ENCODE assay signal across 8 mouse cellular contexts in genomic region chr5:122285767-122286150, GRCm38 (mm10). TPM values are rescaled to one million over a fixed set of nuclear protein-coding genes. Genes with fewer than 3 reads are reported as not detected.
DNase-seq lines count a peak whose midpoint lies in the region; ATAC-seq and TF ChIP-seq lines count a peak whose summit lies in the region.

No protein-coding gene starts in this region.

- peak overlapping the region; percentile 100 for H3K4me2 ChIP-seq in liver, embryonic 12.5 days
- peak overlapping the region; percentile 83 for H3K4me2 ChIP-seq in stomach, embryonic 16.5 days (ENCODE audit: low read depth, low read length)

- H3K4me1 ChIP-seq in erythroblast, embryonic 14.5 days (ENCODE audit: control insufficient read depth) = peaks cover 56% of the 10 kb centered on the region
- peaks cover 10% of the 10 kb centered on the region for H3K4me1 ChIP-seq in testis, adult 2 months (ENCODE audit: control insufficient read depth, insufficient read depth, low read length)
- H3K4me1 ChIP-seq in liver, embryonic 12.5 days = peaks cover 63% of the 10 kb centered on the region
- H3K4me1 ChIP-seq in stomach, embryonic 16.5 days (ENCODE audit: control insufficient read depth, insufficient read depth, low read length) = peaks cover 26% of the 10 kb centered on the region

- peak overlapping the region; percentile 77 for H3K4me3 ChIP-seq in erythroblast, embryonic 14.5 days (replicated peaks)
- H3K4me3 ChIP-seq in testis, adult 2 months (ENCODE audit: control insufficient read depth, low read depth, low read length) = peak overlapping the region; percentile 90; the same call in 1 of the 2 replicates
- peak overlapping the region; percentile 84 for H3K4me3 ChIP-seq in liver, embryonic 12.5 days
- H3K4me3 ChIP-seq in stomach, embryonic 16.5 days (replicated peaks; ENCODE audit: low read length) = peak overlapping the region; percentile 73

- no peaks in the 10 kb centered on the region for H3K9me3 ChIP-seq in erythroblast, embryonic 14.5 days (ENCODE audit: control insufficient read depth, low read length)
- no peaks in the 10 kb centered on the region for H3K9me3 ChIP-seq in liver, embryonic 12.5 days (replicated peaks)
- H3K9me3 ChIP-seq in stomach, embryonic 16.5 days (replicated peaks; ENCODE audit: control insufficient read depth, low read length) = no peaks in the 10 kb centered on the region

- WGBS in liver, embryonic 12.5 days (ENCODE audit: insufficient replicate concordance) = 45% methylated on average over 7 of the region's 7 CpGs
- 52% methylated on average over 7 of the region's 7 CpGs for WGBS in stomach, embryonic 16.5 days

- peaks cover 30% of the 10 kb centered on the region for H3K36me3 ChIP-seq in erythroblast, embryonic 14.5 days (ENCODE audit: control insufficient read depth)
- H3K36me3 ChIP-seq in testis, adult 2 months (ENCODE audit: control insufficient read depth, insufficient read depth, low read length) = no peaks in the 10 kb centered on the region
- H3K36me3 ChIP-seq in liver, embryonic 12.5 days = peaks cover 28% of the 10 kb centered on the region
- no peaks in the 10 kb centered on the region for H3K36me3 ChIP-seq in stomach, embryonic 16.5 days (ENCODE audit: control insufficient read depth, insufficient read depth, low read length)

- TF ChIP-seq POLR2A in testis, adult 2 months (IDR thresholded peaks at IDR 0.05; ENCODE audit: control insufficient read depth, low read depth, low read length) = no peak

- peak overlapping the region; percentile 94 for H3K9ac ChIP-seq in liver, embryonic 12.5 days
- peak overlapping the region; percentile 94 for H3K9ac ChIP-seq in stomach, embryonic 16.5 days (ENCODE audit: low read length)

- TF ChIP-seq CTCF in testis, adult 2 months (IDR thresholded peaks at IDR 0.05; ENCODE audit: control insufficient read depth, insufficient read depth, insufficient replicate concordance, low read depth, low read length) = no peak

- no peak for DNase-seq in testis, postnatal 10 days (ENCODE audit: low spot score)
- DNase-seq in embryo, embryonic 9.5 days (ENCODE audit: extremely low spot score) = no peak
- no peak for DNase-seq in cerebellum, postnatal 14 days

- peaks cover 18% of the 10 kb centered on the region for H3K27me3 ChIP-seq in erythroblast, embryonic 14.5 days (ENCODE audit: control insufficient read depth)
- H3K27me3 ChIP-seq in testis, adult 2 months (ENCODE audit: control insufficient read depth, insufficient read depth, low read length) = no peaks in the 10 kb centered on the region
- peaks cover 5% of the 10 kb centered on the region for H3K27me3 ChIP-seq in liver, embryonic 12.5 days (replicated peaks)
- H3K27me3 ChIP-seq in stomach, embryonic 16.5 days (ENCODE audit: control insufficient read depth, insufficient read depth, low read length) = no peaks in the 10 kb centered on the region

- no peak for ATAC-seq in erythroblast, adult 5-6 weeks (replicated peaks; ENCODE audit: low FRiP score, poor library complexity, severe bottlenecking)
- ATAC-seq in liver, embryonic 12.5 days = no peak
- ATAC-seq in stomach, embryonic 16.5 days (ENCODE audit: insufficient read depth, low FRiP score) = no peak

- H3K27ac ChIP-seq in testis, adult 2 months (ENCODE audit: control insufficient read depth, insufficient read depth, low read depth, low read length) = no peak overlapping the region
- no peak overlapping the region for H3K27ac ChIP-seq in liver, embryonic 12.5 days
- no peak overlapping the region for H3K27ac ChIP-seq in stomach, embryonic 16.5 days (ENCODE audit: low read length)

RNA-seq across cellular contexts. Expression of gene Pptc7, which starts 1.6 kb away (rescaled TPM):
- 0.08 and 0.12 TPM in 2 replicates for polyA plus RNA-seq in erythroblast, embryonic 14.5 days (2012)
- total RNA-seq in erythroblast, adult 5-6 weeks (2015; ENCODE audit: low replicate concordance) = 2.1 and 2.9 TPM in 2 replicates
- total RNA-seq in erythroblast, adult 5-6 weeks (2017; ENCODE audit: low replicate concordance) = 1.4 and 4.0 TPM in 2 replicates
- 47.8 and 48.0 TPM in 2 replicates for polyA plus RNA-seq in testis, adult 2 months (2012; rRNA removed)
- 6.1 and 6.8 TPM in 2 replicates for polyA plus RNA-seq in liver, embryonic 12.5 days (2016; fragmentation: Nextera tagmentation; extraction: Ambion mirVana)
- 8.0 and 8.3 TPM in 2 replicates for polyA plus RNA-seq in stomach, embryonic 16.5 days (2015; fragmentation: Nextera tagmentation; extraction: Ambion mirVana)

RNA-seq across cellular contexts. Expression of gene Tctn1, which starts 21.5 kb away (rescaled TPM):
- polyA plus RNA-seq in erythroblast, embryonic 14.5 days (2012) = 0.14 and 0.23 TPM in 2 replicates
- total RNA-seq in erythroblast, adult 5-6 weeks (2015; ENCODE audit: low replicate concordance) = 0.42 TPM in 1 of 2 replicates, not detected in the other
- total RNA-seq in erythroblast, adult 5-6 weeks (2017; ENCODE audit: low replicate concordance) = 3.6 and 5.9 TPM in 2 replicates
- 59.8 and 63.3 TPM in 2 replicates for polyA plus RNA-seq in testis, adult 2 months (2012; rRNA removed)
- 1.2 and 1.7 TPM in 2 replicates for polyA plus RNA-seq in liver, embryonic 12.5 days (2016; fragmentation: Nextera tagmentation; extraction: Ambion mirVana)
- 5.0 and 7.2 TPM in 2 replicates for polyA plus RNA-seq in stomach, embryonic 16.5 days (2015; fragmentation: Nextera tagmentation; extraction: Ambion mirVana)
